Mouse (Mus musculus) layer of hippocampus, postnatal 25 days (tissue): ENCODE measurements around the gene Vmn1r46. TPM values are rescaled to one million over a fixed set of nuclear protein-coding genes. Genes with fewer than 3 reads are reported as not detected.
"Not testable (repeated sequence)": the region's sequence is repeated elsewhere in the genome, so short reads cannot be mapped to it uniquely, and the experiment has no call there.

Experiments used
- DNase-seq, 2 experiments: peaks; one replicate each; pipeline ENCODE4 v3.0.0; 2022; ENCODE audit warnings: mixed read lengths in 2 of 2, low spot score in 1 of 2; ENCODE audit errors: extremely low spot score in 1 of 2
- total RNA-seq, 2 experiments: library from RNA; stranded (reverse); gene quantifications; 2 replicates each; pipeline ENCODE4 v1.2.3; 2021

Gene Vmn1r46
- not detected for total RNA-seq

DNA sequence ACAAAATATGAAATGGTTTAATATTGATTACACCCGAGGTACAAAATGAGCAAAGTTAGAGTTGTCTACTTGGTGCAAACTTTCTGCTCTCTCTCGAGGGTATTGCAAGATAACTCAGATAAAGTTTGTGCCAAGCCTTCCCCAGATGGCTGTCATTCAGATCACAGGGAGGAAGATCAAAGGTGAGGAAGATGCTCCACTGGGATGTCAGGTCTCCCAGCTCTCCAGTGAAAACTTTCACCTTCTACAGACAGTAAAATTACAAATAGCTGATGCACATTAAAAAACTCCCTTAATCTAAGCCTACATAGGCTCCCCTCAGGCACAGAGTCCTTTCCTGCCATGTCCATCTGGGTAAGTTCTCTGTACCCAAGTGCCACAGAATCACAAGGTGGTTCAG lies at the start of gene Vmn1r46:
Vmn1r46 (plus strand) TSS at position 301 of the 400 bp plus-strand sequence.
- no peak for DNase-seq

GRCm38 (mm10) chr6:89940498-89940897 lies 28.6 kb upstream of the Vmn1r46 start, which contains the start of gene Vmn1r45:
Gene Vmn1r45 (minus strand): TSS chr6:89940598.
- DNase-seq = not testable (repeated sequence)

DNA sequence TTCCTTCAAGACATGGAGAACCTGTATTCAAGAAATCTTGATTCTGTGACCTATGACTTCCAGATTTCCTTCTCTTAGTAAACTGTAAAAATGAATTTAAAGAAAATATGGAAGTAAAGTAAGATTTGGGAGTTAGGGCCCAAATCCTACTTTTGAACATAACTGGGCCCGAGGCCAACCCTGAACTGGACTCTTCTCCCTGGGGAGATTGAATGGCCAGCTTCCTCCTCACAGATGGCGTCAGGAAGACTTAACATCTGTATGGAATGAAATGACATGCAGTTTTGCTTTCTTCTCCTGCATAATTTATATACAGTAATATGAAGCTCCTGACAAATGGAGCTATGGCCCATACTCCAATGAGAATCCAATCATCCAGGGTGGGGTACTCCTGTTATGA lies 28.2 kb upstream of the Vmn1r46 start:
- no peak for DNase-seq

DNA sequence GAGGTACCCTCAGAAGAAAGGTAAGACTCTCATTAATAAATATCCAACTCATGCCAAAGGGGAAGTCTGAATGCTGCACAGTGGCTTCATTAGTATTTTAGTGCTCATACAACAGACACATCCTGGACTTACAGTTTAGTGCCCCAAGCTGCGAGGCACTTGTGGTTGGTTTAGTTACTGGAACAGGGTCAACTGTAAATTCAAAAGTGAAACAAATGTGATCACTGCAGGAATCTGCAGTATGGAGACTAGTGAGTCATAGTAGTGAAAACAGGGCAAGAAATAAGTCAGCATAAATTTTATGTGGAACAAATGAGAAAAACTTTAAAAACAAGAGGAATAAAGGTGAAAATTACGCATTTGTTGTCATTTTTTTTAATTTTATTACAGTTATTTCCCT lies 15.6 kb upstream of the Vmn1r46 start:
- DNase-seq = no peak

GRCm38 (mm10) chr6:89966341-89966740 lies 2.8 kb upstream of the Vmn1r46 start:
- no peak for DNase-seq

- DNase-seq = no peak
Measured at GRCm38 (mm10) chr6:89985989-89986388, 16.9 kb downstream of the Vmn1r46 start.

DNA sequence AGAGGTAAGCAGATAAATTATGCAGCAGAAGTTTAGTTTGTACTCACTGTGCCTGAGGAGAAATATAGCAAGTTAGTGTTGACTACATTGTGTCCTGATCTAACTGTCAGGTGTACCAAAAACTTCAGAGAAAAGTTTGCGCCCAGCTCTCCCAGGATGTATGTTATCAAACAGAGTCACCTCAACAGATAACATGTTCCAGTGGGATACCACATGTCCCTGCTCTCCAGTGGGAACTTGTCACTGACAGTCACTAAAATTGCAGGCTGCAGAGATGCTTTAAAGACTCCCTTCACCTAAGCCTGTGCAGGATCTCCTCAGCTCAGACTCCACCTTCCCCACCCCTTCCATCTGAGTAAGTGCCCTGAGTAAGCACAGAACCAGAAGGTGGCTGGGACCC lies 46.7 kb downstream of the Vmn1r46 start, which contains the start of gene Vmn1r47:
Vmn1r47 (plus strand) TSS at position 301 of the 400 bp plus-strand sequence.
- not testable (repeated sequence) for DNase-seq

Other genes starting within 250 kb of the Vmn1r46 start
- not detected for gene Vmn1r41, start 228.5 kb upstream of the Vmn1r46 start, total RNA-seq
- gene Vmn1r42, start 92.9 kb upstream of the Vmn1r46 start, total RNA-seq = not detected
- gene Vmn1r43, start 92.9 kb upstream of the Vmn1r46 start, total RNA-seq = not detected
- gene Vmn1r44, start 85.7 kb upstream of the Vmn1r46 start, total RNA-seq = not detected
- not detected for gene Vmn1r45, start 28.7 kb upstream of the Vmn1r46 start, total RNA-seq
- not detected for gene Vmn1r47, start 46.8 kb downstream of the Vmn1r46 start, total RNA-seq
- gene Vmn1r48, start 67.5 kb downstream of the Vmn1r46 start, total RNA-seq = not detected
- not detected for gene Vmn1r49, start 109.2 kb downstream of the Vmn1r46 start, total RNA-seq
- gene Vmn1r50, start 132.1 kb downstream of the Vmn1r46 start, total RNA-seq = not detected
- not detected for gene Vmn1r51, start 153.3 kb downstream of the Vmn1r46 start, total RNA-seq
- not detected for gene Vmn1r52, start 205.5 kb downstream of the Vmn1r46 start, total RNA-seq
- gene V1ra8, start 233.5 kb downstream of the Vmn1r46 start, total RNA-seq = not detected